ENCODE assay signal across 15 mouse cellular contexts in the genomic region with DNA sequence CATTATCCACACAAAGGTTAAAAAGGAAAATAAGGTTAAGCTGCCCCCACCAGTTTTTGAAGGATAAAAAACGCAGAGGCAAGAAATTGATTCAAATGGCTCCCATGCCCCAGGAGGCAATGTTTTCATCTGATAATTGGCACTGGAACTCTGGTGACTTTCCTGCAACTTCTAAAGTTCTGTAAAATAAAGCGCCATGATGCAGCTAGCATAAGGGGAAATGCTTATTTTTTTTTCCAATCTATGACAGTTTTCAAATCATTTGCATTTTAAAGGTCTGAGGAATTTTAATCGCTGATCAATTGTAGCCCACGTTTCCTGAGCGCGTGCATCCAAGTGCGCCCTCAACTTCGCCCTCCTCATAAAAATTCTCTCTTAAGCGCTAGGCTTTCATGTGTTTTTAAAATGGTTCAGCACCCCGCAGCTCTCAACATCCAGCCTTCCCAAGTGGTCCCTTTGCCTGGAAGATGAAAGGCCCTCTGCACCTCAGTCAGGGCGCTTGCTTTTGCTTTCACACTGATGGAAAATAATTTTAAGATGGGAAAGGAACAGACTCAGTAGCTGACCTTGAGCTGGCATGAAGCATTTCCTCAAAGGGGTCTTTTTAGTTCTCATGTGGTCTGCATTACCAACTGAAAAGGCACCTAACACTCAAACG.
A peak's percentile ranks its signal among the peaks of the same experiment; 100 is the strongest.
DNase-seq lines count a peak whose midpoint lies in the region; ATAC-seq and TF ChIP-seq lines count a peak whose summit lies in the region.
"Had no signal": no experiment of that assay in that cellular context is flagged by ENCODE, and none has a peak within 500 bp of the region (broad histone marks: within the 10 kb centered on the region; RNA-seq: fewer than 3 reads in every experiment).

No protein-coding gene starts in this region.

- no peak for TF ChIP-seq CTCF in layer of hippocampus, adult 2 months (conservative IDR thresholded peaks at IDR 0.05)
- no peak for TF ChIP-seq CTCF in olfactory bulb, adult 2 months (IDR thresholded peaks at IDR 0.05; ENCODE audit: insufficient read depth, low read depth, low read length)
- TF ChIP-seq CTCF in heart, adult 2 months (IDR thresholded peaks at IDR 0.05) = no peak

- no peaks in the 10 kb centered on the region for H3K79me2 ChIP-seq in heart, adult 2 months (replicated peaks; ENCODE audit: control insufficient read depth, insufficient read depth, low read length)

- peak overlapping the region; percentile 76 for H3K27ac ChIP-seq in layer of hippocampus, adult 2 months
- no peak overlapping the region for H3K27ac ChIP-seq in forebrain, embryonic 12.5 days
- 0 out of 2 replicates have a peak overlapping the region, but pooled peaks have one; percentile 19 for H3K27ac ChIP-seq in limb, embryonic 14.5 days (replicated peaks; ENCODE audit: low read depth, low read length)
- peak overlapping the region; percentile 25 for H3K27ac ChIP-seq in olfactory bulb, adult 2 months (ENCODE audit: insufficient read depth, low read depth, low read length)
- H3K27ac ChIP-seq in heart, adult 2 months = no peak overlapping the region
- H3K27ac ChIP-seq: liver, embryonic 12.5 days; macrophage; neural tube, embryonic 12.5 days had no signal

- H3K4me2 ChIP-seq in forebrain, embryonic 12.5 days = peak overlapping the region; percentile 17; the same call in 1 of the 2 replicates
- H3K4me2 ChIP-seq in limb, embryonic 14.5 days (replicated peaks; ENCODE audit: low read depth, low read length, severe bottlenecking) = peak overlapping the region; percentile 20
- H3K4me2 ChIP-seq: liver, embryonic 12.5 days; neural tube, embryonic 12.5 days had no signal

- H3K9me3 ChIP-seq in forebrain, embryonic 12.5 days = no peaks in the 10 kb centered on the region
- H3K9me3 ChIP-seq in limb, embryonic 14.5 days (ENCODE audit: control insufficient read depth, low read length) = no peaks in the 10 kb centered on the region
- H3K9me3 ChIP-seq: liver, embryonic 12.5 days; neural tube, embryonic 12.5 days had no signal

- TF ChIP-seq EP300 in heart, adult 2 months (IDR thresholded peaks at IDR 0.05; ENCODE audit: insufficient read depth, low read depth, low read length) = no peak

- intact Hi-C loops in heart, adult 2 months (cut with DNase I) = no loop called here

- H3K4me1 ChIP-seq in forebrain, embryonic 12.5 days = peaks cover 6% of the 10 kb centered on the region
- peaks cover 11% of the 10 kb centered on the region; the same call in 1 of the 2 replicates for H3K4me1 ChIP-seq in limb, embryonic 14.5 days (ENCODE audit: control insufficient read depth, insufficient read depth, low read length)
- H3K4me1 ChIP-seq in olfactory bulb, adult 2 months (ENCODE audit: control insufficient read depth, insufficient read depth, low read length) = peaks cover 3% of the 10 kb centered on the region
- H3K4me1 ChIP-seq in heart, adult 2 months (ENCODE audit: control insufficient read depth, insufficient read depth, low read length) = no peaks in the 10 kb centered on the region
- H3K4me1 ChIP-seq: liver, embryonic 12.5 days; neural tube, embryonic 12.5 days had no signal

- ATAC-seq in forebrain, embryonic 12.5 days (ENCODE audit: low FRiP score) = no peak
- ATAC-seq in limb, embryonic 14.5 days (ENCODE audit: low FRiP score, low read depth) = peak; percentile 55
- ATAC-seq in CD4-positive, CD25-positive, alpha-beta regulatory T cell, adult 4 months = no peak
- ATAC-seq: activated CD4-positive, CD25-positive, alpha-beta regulatory T cell, adult 4 months; liver, embryonic 12.5 days had no signal

- H3K36me3 ChIP-seq in forebrain, embryonic 12.5 days (replicated peaks) = no peaks in the 10 kb centered on the region
- no peaks in the 10 kb centered on the region for H3K36me3 ChIP-seq in limb, embryonic 14.5 days (ENCODE audit: control insufficient read depth, insufficient read depth, low read length)
- no peaks in the 10 kb centered on the region for H3K36me3 ChIP-seq in heart, adult 2 months (ENCODE audit: control insufficient read depth, insufficient read depth, low read length)
- H3K36me3 ChIP-seq: liver, embryonic 12.5 days; neural tube, embryonic 12.5 days had no signal

- no peak for TF ChIP-seq POLR2A in limb, embryonic 14.5 days (IDR thresholded peaks at IDR 0.05; ENCODE audit: borderline replicate concordance, extremely low read depth, insufficient read depth, insufficient read length)
- TF ChIP-seq POLR2A in olfactory bulb, adult 2 months (IDR thresholded peaks at IDR 0.05; ENCODE audit: insufficient read depth, low read depth, low read length) = no peak
- TF ChIP-seq POLR2A in heart, adult 2 months (IDR thresholded peaks at IDR 0.05; ENCODE audit: insufficient read depth, low read depth, low read length) = no peak

- H3K9ac ChIP-seq in forebrain, embryonic 12.5 days = no peak overlapping the region
- no peak overlapping the region for H3K9ac ChIP-seq in limb, embryonic 14.5 days (ENCODE audit: low read depth, low read length, severe bottlenecking)
- no peak overlapping the region for H3K9ac ChIP-seq in heart, adult 2 months (ENCODE audit: low read depth, low read length)
- H3K9ac ChIP-seq: liver, embryonic 12.5 days; neural tube, embryonic 12.5 days had no signal

- no peak overlapping the region for H3K4me3 ChIP-seq in layer of hippocampus, adult 2 months
- no peak overlapping the region for H3K4me3 ChIP-seq in forebrain, embryonic 12.5 days (replicated peaks)
- no peak overlapping the region for H3K4me3 ChIP-seq in limb, embryonic 14.5 days (replicated peaks; ENCODE audit: low read length)
- H3K4me3 ChIP-seq in olfactory bulb, adult 2 months (ENCODE audit: insufficient read depth, low read depth, low read length) = no peak overlapping the region
- no peak overlapping the region for H3K4me3 ChIP-seq in heart, adult 2 months
- H3K4me3 ChIP-seq: liver, embryonic 12.5 days; neural tube, embryonic 12.5 days had no signal

- DNase-seq in layer of hippocampus, adult 2 months (ENCODE audit: low spot score in 2 of 2) = peak in 1 of 2 experiments; percentile 37
- DNase-seq in layer of hippocampus, postnatal 36 days = no peak
- DNase-seq in limb, embryonic 14.5 days (ENCODE audit: low spot score) = no peak
- DNase-seq in heart, adult 2 months = no peak
- no peak for DNase-seq in cerebellum, adult 9-10 months
- DNase-seq: cerebellum, postnatal 10 days; gastrocnemius, postnatal 36 days; kidney, adult 8-10 months had no signal

- H3K27me3 ChIP-seq in forebrain, embryonic 12.5 days = no peaks in the 10 kb centered on the region
- no peaks in the 10 kb centered on the region for H3K27me3 ChIP-seq in limb, embryonic 14.5 days (ENCODE audit: control insufficient read depth, insufficient read depth, low read length)
- no peaks in the 10 kb centered on the region for H3K27me3 ChIP-seq in heart, adult 2 months (ENCODE audit: control insufficient read depth, insufficient read depth, low read length)
- H3K27me3 ChIP-seq: liver, embryonic 12.5 days; neural tube, embryonic 12.5 days had no signal

- 13% methylated on average over 12 of the region's 12 CpGs for WGBS in forebrain, embryonic 12.5 days
- WGBS in limb, embryonic 14.5 days = 6% methylated on average over 12 of the region's 12 CpGs
- WGBS in olfactory bulb, adult 2 months = 20% methylated on average over 12 of the region's 12 CpGs
- WGBS in heart, adult 2 months = 37% methylated on average over 12 of the region's 12 CpGs

Comparison
In these comparisons a context has a peak if more than half of its experiments do, and no peak if none do; other contexts are left out.
1. H3K27ac ChIP-seq: peak in layer of hippocampus, adult 2 months (single experiment), limb, embryonic 14.5 days (single experiment) and olfactory bulb, adult 2 months (single experiment); none in forebrain, embryonic 12.5 days (single experiment) and heart, adult 2 months (single experiment).